Mouse (Mus musculus) left cerebral cortex, postnatal 10 days (tissue): ENCODE measurements around the gene Clhc1. TPM values are rescaled to one million over a fixed set of nuclear protein-coding genes. Genes with fewer than 3 reads are reported as not detected.

Experiments used
- DNase-seq, 2 experiments: peaks; one replicate each; pipeline ENCODE4 v3.0.0; 2021 to 2022; ENCODE audit warnings: low spot score in 2 of 2, mixed read lengths in 1 of 2; ENCODE audit errors: extremely low spot score in 1 of 2
- intact Hi-C: fragments of 180-260 bp; cut with DNase I; formaldehyde crosslinking; loops from one replicate; pipeline ENCODE4 v1.15.1; 2025
- total RNA-seq, 2 experiments: library from RNA; stranded (reverse); gene quantifications; 2 replicates each; pipeline ENCODE4 v1.2.3; 2021

Clhc1 gene
- total RNA-seq, 2 experiments from 2014 or later: 0.59 TPM; not detected in 1

- DNase-seq: peak in 1 of 2 experiments; percentile 10
- intact Hi-C loops: loop anchor here (5.0 to 10.0 kb wide), 2 partner anchors 164 to 336 kb away; no protein-coding TSS in a partner anchor
These were observed 1.0 kb downstream of the Clhc1 start for GRCm38 (mm10) chr11:29548504-29549424.

DNA sequence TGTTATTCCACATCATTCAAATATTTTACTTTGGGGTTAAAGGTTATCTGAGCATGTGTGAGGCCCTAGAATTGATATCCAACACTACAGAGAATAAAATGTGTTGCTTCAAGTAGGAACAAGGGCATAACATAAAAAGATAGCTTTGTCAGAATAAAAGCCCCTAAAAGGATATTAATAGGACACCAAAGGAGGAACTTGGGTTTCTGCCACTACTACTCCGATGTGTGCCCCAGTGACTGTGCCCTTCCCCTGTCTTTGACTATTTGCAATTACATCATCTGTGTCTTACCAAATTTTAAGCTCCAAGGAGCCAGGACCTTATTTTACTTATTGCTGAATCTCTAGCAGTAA, 1.7 kb downstream of the Clhc1 start:
- DNase-seq: no peak
- intact Hi-C loops: loop anchor here (5.0 to 10.0 kb wide), 2 partner anchors 163 to 335 kb away; no protein-coding TSS in a partner anchor

DNA sequence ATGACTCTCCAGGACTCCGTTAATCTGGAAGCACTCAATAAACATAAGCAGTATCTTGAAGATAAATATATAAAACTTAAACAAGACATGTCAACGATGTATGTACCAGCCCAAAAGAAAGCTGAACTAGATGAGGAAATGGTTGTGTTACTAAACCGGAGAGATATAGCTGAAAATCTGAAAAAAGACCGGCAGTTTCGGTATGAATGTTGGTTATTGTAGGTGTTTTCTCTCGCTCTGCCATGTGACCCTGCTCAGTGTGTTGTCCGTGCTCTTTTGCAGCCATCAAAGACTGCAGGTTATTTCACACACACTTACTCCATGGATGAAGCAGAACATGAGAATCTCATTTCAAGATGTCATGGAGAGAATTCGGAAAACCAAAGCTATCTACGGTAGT, 12.7 kb downstream of the Clhc1 start:
- DNase-seq: no peak
- intact Hi-C loops: no loop called here

- DNase-seq: no peak
- intact Hi-C loops: no loop called here
These were observed 13.2 kb downstream of the Clhc1 start for GRCm38 (mm10) chr11:29560990-29561389.

DNA sequence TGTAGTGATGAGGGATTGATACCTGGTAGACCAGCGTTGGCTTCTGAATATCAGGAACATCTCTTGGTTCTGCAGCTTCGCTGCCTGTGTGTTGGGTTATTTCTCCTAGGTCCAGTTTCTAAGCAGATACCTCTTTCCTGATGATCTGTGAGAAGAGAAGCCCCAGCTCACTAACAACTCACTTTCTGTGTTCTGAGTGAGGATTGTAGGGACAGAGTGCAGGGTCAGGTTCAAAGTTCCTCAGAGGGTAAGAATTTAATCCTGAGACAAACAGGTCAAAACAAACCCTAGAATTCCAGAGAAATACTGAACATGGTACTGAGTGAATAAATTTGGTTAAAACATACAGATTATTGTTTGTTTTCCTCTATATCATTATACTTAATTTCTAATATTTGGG, 15.7 kb downstream of the Clhc1 start:
- intact Hi-C loops: no loop called here
- DNase-seq: no peak

DNA sequence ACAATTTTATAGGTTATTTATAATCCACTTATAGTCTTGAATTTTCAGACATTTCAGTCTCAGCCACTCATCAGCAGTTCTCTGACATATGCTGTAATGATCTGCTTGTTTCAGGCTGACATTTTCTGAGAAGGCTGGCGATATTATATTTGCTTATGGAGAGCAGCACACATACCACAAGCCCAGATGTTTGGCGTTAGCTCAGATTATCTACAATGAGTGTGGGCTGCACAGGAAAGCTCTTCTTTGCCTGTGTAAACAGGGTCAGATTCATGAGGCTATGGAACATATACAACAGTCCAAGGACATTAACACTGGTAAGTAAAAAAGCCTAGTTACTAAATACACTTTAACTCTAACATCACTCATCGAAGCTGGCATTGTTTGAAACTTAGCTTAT, 23.8 kb downstream of the Clhc1 start:
- DNase-seq: no peak
- intact Hi-C loops: loop anchor here (10.0 kb wide), 1 partner anchor 123 kb away; the partner anchor contains the start of gene Rtn4

DNA sequence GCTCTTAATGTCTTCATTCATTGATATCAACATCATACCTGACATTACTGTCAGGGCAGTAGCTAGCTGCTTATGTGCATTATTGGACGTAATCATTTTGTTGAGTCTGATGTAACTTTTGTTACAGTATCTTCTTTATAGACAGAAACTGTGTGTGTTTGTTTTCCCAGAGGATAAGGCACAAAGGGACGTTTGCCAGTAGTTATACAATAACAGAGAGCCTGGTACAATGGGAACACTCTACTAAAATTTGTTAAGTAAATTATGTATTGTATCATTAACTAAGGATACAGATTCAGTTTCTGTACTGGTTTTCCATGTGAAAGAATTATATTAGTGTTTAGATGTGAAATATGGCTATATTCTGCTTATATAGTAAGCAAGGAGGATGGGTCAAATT, 24.9 kb downstream of the Clhc1 start:
- DNase-seq: no peak
- intact Hi-C loops: loop anchor here (10.0 kb wide), 1 partner anchor 122 kb away; the partner anchor contains the start of gene Rtn4

GRCm38 (mm10) chr11:29579610-29580009, 31.9 kb downstream of the Clhc1 start:
- intact Hi-C loops: loop anchor here (10.0 kb wide), 1 partner anchor 115 kb away; the partner anchor contains the start of gene Rtn4
- no peak for DNase-seq

DNA sequence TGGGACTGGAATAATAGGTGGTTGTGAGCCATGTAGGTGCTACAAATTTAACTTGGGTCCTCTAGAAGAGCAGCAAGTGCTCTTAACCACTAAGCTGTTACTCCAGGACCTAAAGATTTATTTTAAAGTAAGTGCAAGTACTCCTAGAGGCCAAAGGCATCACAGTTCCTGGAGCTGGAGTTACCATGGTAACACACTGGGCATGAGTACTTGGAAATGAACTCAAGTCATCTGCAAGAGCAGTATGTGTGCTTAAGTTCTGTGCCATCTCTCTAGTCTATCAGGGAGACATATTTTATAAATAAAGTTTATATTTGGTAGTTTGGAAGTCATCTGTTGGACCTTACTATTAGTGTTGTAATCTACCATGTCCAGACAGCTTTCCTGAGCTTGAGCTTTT, 47.5 kb downstream of the Clhc1 start:
- intact Hi-C loops: no loop called here

DNA sequence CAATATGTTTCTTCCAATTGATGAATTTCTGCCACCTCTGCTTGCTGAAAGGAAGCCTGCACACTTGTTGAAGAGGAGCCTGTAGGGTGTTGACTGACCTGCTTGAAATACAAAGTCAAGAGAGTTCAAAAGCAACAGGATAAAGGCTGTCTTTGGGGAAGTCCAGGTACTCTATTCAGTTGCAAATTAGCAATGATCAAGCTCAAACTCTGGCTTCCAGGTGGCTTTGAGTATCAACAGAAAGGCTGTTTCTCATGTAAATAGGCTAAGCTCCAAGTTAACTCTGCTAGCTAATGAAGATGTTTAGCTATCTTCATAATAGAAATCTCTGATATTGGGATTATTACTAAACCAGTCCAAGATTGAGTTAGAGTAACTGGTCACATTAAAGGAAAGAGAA, 49.4 kb downstream of the Clhc1 start:
- no peak for DNase-seq

More for the DNA sequence above, 47.5 kb downstream of the Clhc1 start:
- DNase-seq: no peak

GRCm38 (mm10) chr11:29599000-29599399, 51.2 kb downstream of the Clhc1 start:
- DNase-seq: no peak
- intact Hi-C loops: no loop called here

More for the DNA sequence above, 49.4 kb downstream of the Clhc1 start:
- intact Hi-C loops: no loop called here

- DNase-seq: no peak
- intact Hi-C loops: no loop called here
These were observed 55.8 kb downstream of the Clhc1 start for GRCm38 (mm10) chr11:29603581-29603980.

DNA sequence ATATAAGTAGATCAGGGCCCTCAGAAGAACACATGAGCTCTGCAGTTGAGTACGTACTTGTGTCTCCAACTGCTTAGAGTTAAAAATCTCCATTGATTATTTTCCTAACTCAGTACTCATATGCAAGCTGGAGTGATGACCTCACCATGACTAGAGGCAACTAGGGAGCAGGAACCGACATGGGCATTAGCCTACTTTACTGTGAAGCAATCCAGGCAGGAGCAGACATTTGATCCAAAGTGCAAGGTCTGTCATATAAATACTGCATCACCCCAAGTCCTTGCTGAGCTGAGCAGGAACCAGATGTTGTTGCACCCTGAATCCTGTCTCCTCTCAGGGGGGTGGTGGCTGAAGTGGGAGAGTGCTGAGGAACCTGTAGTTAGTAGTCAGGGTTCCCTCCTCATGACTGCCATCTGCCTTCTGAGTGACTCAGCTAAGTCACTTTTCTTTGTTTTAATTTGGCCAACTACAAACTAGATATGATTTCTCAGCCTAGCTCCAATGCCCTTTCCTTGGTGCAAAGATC, 59.8 kb downstream of the Clhc1 start:
- intact Hi-C loops: no loop called here
- no peak for DNase-seq

- intact Hi-C loops: no loop called here
- no peak for DNase-seq
These were observed 62.2 kb downstream of the Clhc1 start for GRCm38 (mm10) chr11:29609756-29610468.

- DNase-seq: no peak
- intact Hi-C loops: no loop called here
These were observed 64.3 kb downstream of the Clhc1 start for GRCm38 (mm10) chr11:29612007-29612406.

DNA sequence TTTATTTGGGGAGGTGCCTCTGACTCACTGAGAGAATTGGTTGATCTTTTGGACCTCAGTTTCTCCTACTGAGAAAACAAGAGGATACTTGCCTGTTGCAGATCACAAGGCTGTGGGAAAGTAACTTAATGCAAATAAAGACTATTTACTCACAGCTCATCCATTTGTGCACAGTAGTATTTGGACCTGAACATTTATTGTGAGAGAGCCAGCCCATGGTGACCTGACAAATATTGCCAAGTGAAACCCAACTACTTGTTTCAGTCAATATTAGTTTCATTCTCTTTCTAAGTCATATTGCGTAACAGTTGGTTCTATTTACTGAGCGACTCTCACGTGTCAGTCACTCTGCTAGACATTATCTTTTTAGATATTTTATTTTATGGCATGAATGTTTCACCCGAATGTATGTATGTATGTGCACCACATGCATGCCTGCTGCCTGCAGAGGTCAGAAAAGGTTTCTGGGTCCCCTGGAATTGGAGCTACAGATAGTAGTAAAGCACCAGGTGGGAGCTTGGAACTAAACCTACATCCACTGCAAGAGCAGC, 65.5 kb downstream of the Clhc1 start:
- intact Hi-C loops: no loop called here
- DNase-seq: no peak

DNA sequence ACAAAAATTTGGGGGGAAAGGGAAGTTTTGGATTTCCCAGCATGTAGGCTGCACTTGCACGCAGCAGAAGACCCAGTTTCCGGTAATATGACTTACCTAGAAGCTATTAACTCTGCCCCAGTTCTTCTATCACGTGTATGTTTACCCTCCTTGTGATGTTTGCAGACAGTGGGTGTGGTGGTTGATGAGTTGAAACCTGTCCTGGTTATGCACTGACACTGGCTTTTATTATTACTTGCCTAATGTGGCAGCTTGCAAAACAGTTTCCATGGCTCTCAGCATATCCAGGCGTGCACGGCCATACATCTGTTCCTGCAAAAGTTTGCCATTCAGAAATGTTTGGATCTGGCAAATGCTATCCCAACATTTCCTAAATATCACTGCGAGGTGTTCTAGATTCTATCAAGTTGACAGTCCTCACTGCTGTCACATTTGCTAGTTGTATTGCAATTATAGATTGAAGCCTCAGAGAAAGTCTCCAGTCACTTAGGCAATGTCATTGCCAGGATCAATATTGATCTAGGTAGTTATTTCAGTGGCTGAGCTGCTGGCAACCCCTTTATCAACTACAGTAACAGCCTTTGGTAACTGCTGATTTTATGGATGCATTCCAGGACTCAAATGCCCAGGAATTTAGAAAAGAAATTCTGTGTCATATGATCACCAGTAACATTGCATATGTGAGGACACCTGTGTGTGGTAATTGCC, 66.6 kb downstream of the Clhc1 start:
- intact Hi-C loops: no loop called here
- DNase-seq: no peak

DNA sequence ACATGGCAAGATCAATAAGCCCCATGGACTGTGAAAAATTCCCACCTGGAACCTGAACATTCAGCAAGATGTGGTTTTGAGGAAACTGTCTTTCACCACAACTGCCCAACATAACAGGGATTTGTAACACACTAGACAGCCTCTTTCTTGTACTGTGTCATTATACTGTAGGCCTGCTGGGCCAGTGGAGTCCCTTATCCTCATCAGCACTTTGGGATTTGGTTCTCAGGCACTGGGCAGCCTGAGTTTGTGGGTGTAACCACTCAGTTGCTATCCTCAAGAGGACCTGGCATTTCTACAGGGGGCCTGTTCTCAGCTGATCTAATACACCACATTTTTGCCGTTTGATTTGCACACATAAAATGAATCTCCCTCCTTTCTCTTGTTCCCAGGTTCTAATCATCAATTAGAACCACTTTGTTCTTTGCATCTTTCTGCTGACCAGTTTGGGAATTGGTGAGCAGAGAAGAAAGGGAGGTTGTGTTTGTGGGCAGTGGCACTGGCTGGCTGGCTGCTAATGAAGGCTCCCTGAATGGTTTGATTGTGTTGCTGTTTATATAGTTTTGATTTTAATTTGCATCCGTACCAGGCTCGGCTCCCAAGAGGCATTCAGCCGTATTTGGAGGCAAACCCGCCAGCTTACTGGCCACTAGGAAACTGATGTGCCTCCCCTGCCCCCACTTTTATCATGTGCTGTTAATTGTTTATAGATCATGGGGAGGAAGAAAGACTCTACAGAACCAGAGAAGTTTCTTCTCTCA, 74.5 kb downstream of the Clhc1 start:
- peak in 1 of 2 experiments; percentile 7 for DNase-seq
- intact Hi-C loops: no loop called here
